Mouse (Mus musculus) spleen, adult 2 months (tissue): ENCODE measurements around the gene Agtr1b. TPM values are rescaled to one million over a fixed set of nuclear protein-coding genes. Genes with fewer than 3 reads are reported as not detected.

Experiments
- DNase-seq, 2 experiments: peaks; one replicate each; pipeline versions ENCODE4 v3.0.0 to v3.0.0-alpha.2; 2012 to 2021; ENCODE audit warnings: low spot score in 2 of 2, low read depth in 1 of 2
- H3K27ac ChIP-seq: fragments of 200-500 bp; 2 replicates; pipeline ENCODE4 v1.5.1; 2012; ENCODE audit warnings: low read length, inconsistent platforms; ENCODE audit not compliant: insufficient read depth
- H3K27me3 ChIP-seq: fragments of 200-500 bp; 2 replicates; pipeline ENCODE4 v1.6.1; 2012; ENCODE audit warnings: mild to moderate bottlenecking, moderate library complexity, low read length, inconsistent platforms; ENCODE audit not compliant: control insufficient read depth, insufficient read depth
- H3K36me3 ChIP-seq: fragments of 200-500 bp; 2 replicates; pipeline ENCODE4 v1.6.1; 2012; ENCODE audit warnings: mild to moderate bottlenecking, low read length, inconsistent platforms; ENCODE audit not compliant: control insufficient read depth, insufficient read depth
- H3K4me1 ChIP-seq: fragments of 200-500 bp; 2 replicates; pipeline ENCODE4 v1.6.1; 2011; ENCODE audit warnings: inconsistent platforms; ENCODE audit not compliant: control insufficient read depth, insufficient read depth, insufficient read length
- H3K4me3 ChIP-seq: fragments of 200-500 bp; 2 replicates; pipeline ENCODE4 v1.5.1; 2011; ENCODE audit warnings: mild to moderate bottlenecking, inconsistent platforms; ENCODE audit not compliant: insufficient read depth, insufficient read length; ENCODE audit errors: extremely low read depth
- CTCF ChIP-seq: fragments of 200-500 bp; IDR thresholded peaks from 2 replicates; pipeline ENCODE4 v1.5.1; 2011; ENCODE audit warnings: mild to moderate bottlenecking, inconsistent platforms; ENCODE audit not compliant: insufficient read depth, insufficient read length, insufficient replicate concordance; ENCODE audit errors: extremely low read depth
- POLR2A ChIP-seq: fragments of 200-500 bp; IDR thresholded peaks from 2 replicates; pipeline ENCODE4 v1.6.1; 2011; ENCODE audit warnings: low read depth, low read length, inconsistent platforms
- WGBS: fragments of 180-500 bp; shearing (Covaris S2); methylation state at CpG from one replicate; pipeline ENCODE4 v1.1.7; 2018; 5-methylcytosine and 5-hydroxymethylcytosine counted together
- polyA plus RNA-seq: library from polyadenylated mRNA; depleted of rRNA; stranded (reverse); fragments of >200 nt; gene quantifications from 2 replicates; pipeline ENCODE4 v1.2.3, GENCODE M21; 2012; rRNA removed

Gene Agtr1b
- polyA plus RNA-seq = not detected in 2 replicates

- H3K4me3 ChIP-seq = no peak within 1 kb of the TSS
- no peak within 1 kb of the TSS for H3K27ac ChIP-seq
- no peak for DNase-seq
- H3K27me3 ChIP-seq = no peaks in the 10 kb centered on the region
- H3K4me1 ChIP-seq = no peaks in the 10 kb centered on the region
- 34% methylated on average over 19 of the region's 19 CpGs for WGBS
- H3K36me3 ChIP-seq = no peaks in the 10 kb centered on the region
- TF ChIP-seq POLR2A = no peak
- no peak for TF ChIP-seq CTCF
Observed at GRCm38 (mm10) chr3:20366558-20367522, at the start of gene Agtr1b. Gene Agtr1b (minus strand): TSS chr3:20367177.

- H3K27me3 ChIP-seq = no peaks in the 10 kb centered on the region
- H3K4me3 ChIP-seq = no peak overlapping the region
- TF ChIP-seq POLR2A = no peak
- no peak for TF ChIP-seq CTCF
- DNase-seq = no peak
- no peaks in the 10 kb centered on the region for H3K36me3 ChIP-seq
- H3K4me1 ChIP-seq = no peaks in the 10 kb centered on the region
- no peak overlapping the region for H3K27ac ChIP-seq
Observed at GRCm38 (mm10) chr3:20353598-20353997, 13.4 kb downstream of the Agtr1b start.

GRCm38 (mm10) chr3:20348206-20348605, 18.8 kb downstream of the Agtr1b start:
- Histone ChIP-seq H3K4me3 (no peak overlapping the region), H3K36me3 (no peaks in the 10 kb centered on the region), H3K27me3 (no peaks in the 10 kb centered on the region), H3K4me1 (no peaks in the 10 kb centered on the region), H3K27ac (no peak overlapping the region)
- no peak for TF ChIP-seq POLR2A
- TF ChIP-seq CTCF = no peak
- DNase-seq = no peak

- no peak for DNase-seq
- TF ChIP-seq CTCF (no peak), POLR2A (no peak)
- WGBS = 78% methylated on average over 1 of the region's 1 CpGs
- Histone ChIP-seq H3K4me1 (no peaks in the 10 kb centered on the region), H3K27ac (no peak overlapping the region), H3K4me3 (no peak overlapping the region), H3K36me3 (no peaks in the 10 kb centered on the region), H3K27me3 (no peaks in the 10 kb centered on the region)
Observed at GRCm38 (mm10) chr3:20340402-20340801, 26.6 kb downstream of the Agtr1b start.

GRCm38 (mm10) chr3:20334681-20335080, 32.3 kb downstream of the Agtr1b start:
- H3K27ac ChIP-seq = no peak overlapping the region
- 66% methylated on average over 5 of the region's 5 CpGs for WGBS
- no peaks in the 10 kb centered on the region for H3K4me1 ChIP-seq
- no peaks in the 10 kb centered on the region for H3K27me3 ChIP-seq
- no peak overlapping the region for H3K4me3 ChIP-seq
- no peak for DNase-seq
- H3K36me3 ChIP-seq = no peaks in the 10 kb centered on the region
- no peak for TF ChIP-seq CTCF
- no peak for TF ChIP-seq POLR2A

GRCm38 (mm10) chr3:20317233-20317632, 49.7 kb downstream of the Agtr1b start:
- H3K27me3 ChIP-seq = no peaks in the 10 kb centered on the region
- no peak overlapping the region for H3K4me3 ChIP-seq
- no peak for TF ChIP-seq POLR2A
- TF ChIP-seq CTCF = no peak
- no peak for DNase-seq
- H3K4me1 ChIP-seq = no peaks in the 10 kb centered on the region
- no peak overlapping the region for H3K27ac ChIP-seq
- H3K36me3 ChIP-seq = no peaks in the 10 kb centered on the region
- 83% methylated on average over 1 of the region's 1 CpGs for WGBS

GRCm38 (mm10) chr3:20309142-20309541, 57.8 kb downstream of the Agtr1b start:
- no peaks in the 10 kb centered on the region for H3K36me3 ChIP-seq
- no peak for DNase-seq
- no peaks in the 10 kb centered on the region for H3K27me3 ChIP-seq
- H3K4me3 ChIP-seq = no peak overlapping the region
- TF ChIP-seq POLR2A = no peak
- TF ChIP-seq CTCF = no peak
- H3K4me1 ChIP-seq = no peaks in the 10 kb centered on the region
- no peak overlapping the region for H3K27ac ChIP-seq
- WGBS = 95% methylated on average over 4 of the region's 4 CpGs

GRCm38 (mm10) chr3:20307256-20307655, 59.7 kb downstream of the Agtr1b start:
- WGBS = 64% methylated on average over 4 of the region's 4 CpGs
- Histone ChIP-seq H3K4me3 (no peak overlapping the region), H3K4me1 (no peaks in the 10 kb centered on the region), H3K27ac (no peak overlapping the region), H3K36me3 (no peaks in the 10 kb centered on the region), H3K27me3 (no peaks in the 10 kb centered on the region)
- DNase-seq = no peak
- TF ChIP-seq CTCF (no peak), POLR2A (no peak)
